Mouse (Mus musculus): ENCODE results near the gene Nt5e.
"Not testable (repeated sequence)": the region's sequence is repeated elsewhere in the genome, so short reads cannot be mapped to it uniquely, and the experiment has no call there.

The Nt5e gene

DNA sequence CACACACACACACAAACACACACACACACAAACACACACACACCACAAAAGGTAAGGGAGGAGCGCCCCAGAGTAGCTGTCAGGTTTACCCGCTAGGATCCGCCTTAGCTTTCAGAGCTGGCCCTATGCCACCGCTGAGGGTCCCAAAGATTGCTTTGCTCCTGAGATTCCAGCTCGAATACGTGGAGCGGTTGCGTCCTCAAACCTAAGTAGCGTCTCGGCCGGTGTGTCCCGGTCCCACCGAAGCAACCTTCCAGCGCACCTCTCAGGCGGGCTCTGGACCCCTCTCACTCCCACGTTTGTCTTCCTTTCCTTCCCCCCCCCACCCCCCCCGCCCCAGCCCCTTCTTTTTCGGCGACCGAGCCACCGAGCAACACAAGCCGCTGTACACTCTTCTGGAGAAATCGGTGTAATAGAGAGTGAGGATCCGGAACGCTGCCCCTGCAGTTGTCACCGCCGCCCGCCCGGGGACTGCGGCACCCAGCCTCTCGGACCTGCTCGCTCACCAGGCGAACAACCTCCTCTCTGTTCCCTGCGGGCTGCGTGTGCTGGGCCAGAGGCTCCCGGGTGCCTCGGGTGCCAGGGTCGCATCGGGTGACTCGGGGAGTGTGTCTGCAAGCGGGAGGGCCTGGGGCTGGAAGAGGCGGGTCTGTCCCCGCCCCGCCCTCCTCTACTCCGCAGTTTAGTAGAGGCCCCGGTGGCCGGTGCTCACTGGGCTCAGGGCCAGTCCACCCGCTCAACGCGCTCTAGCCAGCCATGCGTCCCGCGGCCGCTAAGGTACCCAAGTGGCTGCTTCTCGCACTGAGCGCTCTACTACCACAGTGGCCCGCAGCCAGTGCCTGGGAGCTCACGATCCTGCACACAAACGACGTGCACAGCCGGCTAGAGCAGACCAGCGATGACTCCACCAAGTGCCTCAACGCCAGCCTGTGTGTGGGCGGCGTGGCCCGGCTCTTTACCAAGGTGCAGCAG, at the start of gene Nt5e:
TSS of gene Nt5e (plus strand) at position 268 of the 972 bp plus-strand sequence.
- peak; percentile 49 for DNase-seq (ENCODE audit: low read depth, low spot score)

DNA sequence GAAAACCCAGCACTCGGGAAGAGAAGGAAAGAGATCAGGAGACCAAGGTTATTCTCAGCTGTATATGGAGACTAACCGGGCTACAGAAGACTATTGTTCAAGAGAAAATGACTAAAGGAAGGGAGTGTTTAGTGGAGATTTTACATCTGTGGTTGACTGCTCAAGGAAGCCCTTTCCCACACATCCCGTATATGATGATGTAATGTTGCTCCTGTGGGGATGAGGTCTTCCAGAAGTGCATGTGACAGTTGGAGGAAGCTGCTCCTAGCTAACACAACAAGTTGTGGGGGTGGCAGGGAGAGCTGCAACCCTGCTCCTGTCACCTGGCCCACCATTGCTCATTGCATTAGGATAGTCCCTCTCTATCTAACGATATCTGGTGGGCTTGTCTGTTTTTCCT, 49.4 kb upstream of the Nt5e start:
- DNase-seq (ENCODE audit: low read depth, low spot score), result no peak

GRCm38 (mm10) chr9:88279728-88280127, 47.3 kb upstream of the Nt5e start:
- no peak for DNase-seq (ENCODE audit: low read depth, low spot score)

DNA sequence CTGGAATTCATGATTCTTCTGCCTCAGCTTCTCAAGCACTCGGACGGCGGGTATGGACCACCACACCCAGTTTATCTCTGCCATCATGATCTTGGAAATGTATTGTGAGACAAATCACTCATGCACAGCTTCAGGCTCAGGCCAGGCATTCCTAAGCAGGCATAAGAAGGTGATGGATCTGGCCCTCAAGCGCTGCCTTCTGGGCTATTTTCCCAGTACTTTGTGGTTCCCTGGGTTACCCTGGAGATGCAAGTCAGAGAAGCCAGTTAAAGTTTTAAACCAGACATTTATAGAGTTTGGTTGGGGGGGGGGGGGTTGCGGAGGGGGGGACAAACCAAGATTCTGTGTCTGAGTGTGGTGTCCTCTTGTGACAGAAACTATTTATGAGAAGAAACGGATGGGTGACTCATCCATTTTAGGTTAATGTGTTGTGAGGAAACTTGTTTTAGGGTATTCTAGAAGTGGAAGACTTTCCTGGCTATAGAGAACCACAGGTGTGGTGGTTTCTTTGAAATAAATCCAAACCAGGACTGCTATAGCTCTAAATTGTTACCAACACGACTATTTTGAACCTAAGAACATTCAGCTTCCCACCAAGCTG, 37.3 kb upstream of the Nt5e start:
- DNase-seq (ENCODE audit: low read depth, low spot score), result no peak

DNA sequence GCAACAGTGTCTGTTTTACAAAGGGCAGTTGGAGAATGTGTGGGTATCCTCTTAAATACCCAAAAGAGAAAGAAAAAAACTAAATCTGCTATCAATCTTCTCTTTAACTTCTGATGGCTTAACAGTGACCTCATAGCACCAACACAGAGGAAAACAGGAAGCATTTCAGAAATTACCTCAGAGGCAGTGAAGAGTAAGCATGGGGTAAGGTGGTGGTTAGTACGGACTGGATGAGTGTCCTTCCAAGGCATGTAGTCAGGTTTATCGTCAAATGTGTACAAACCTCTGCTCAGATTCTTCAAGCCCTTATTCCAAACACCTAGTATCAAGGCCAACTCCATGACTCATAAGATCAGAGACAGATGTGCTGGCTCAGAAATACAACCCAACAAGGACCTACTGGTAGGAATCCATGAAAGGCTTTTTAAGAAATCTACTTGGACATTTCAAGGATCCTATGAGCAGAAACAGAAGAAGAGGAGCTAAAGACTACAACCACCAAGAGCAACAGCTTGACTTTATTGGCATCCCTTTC, 34.1 kb upstream of the Nt5e start:
- no peak for DNase-seq (ENCODE audit: low read depth, low spot score)

DNA sequence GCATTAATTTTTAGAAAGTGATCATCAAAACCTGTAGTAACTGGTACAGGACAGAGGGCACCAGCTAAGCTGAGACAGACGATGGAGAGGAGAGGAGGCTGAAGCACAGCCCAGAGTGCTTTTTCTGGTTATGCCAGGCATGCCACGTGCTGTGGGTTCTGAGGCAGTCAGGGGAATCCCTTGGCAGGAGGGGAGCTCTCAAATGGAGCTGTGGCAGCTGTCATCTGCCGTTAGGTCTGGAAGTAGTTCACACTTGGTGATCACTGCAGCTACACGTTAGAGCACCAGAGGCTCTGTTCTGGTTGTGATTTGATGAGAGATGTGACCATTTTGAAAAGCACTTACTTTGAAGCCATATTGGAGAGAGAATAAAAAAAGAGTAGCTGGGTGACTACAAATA, 31.2 kb upstream of the Nt5e start:
- DNase-seq (ENCODE audit: low read depth, low spot score), result no peak

DNA sequence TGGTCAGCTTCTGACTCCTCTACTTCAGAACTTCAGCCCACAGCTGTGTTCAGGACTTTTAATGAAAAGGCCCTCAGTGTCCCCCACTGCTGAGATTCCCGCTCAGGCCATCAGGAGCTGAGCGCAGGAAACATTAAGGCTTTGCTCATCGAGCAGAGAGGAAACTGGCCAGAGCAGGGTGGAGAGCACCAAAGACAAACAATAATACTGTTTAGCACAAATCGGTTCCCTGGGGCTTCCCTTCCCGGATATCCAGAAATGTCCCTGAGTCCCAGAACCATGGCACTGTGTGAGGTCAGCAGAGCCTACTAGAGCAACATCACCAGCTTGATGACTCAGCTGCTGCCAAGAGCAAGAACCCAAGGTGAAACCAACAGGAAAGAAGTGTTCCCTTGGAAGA, 30.7 kb upstream of the Nt5e start:
- DNase-seq (ENCODE audit: low read depth, low spot score), result no peak

- not testable (repeated sequence) for DNase-seq (ENCODE audit: low read depth, low spot score)
Observed at GRCm38 (mm10) chr9:88297244-88297643, 29.8 kb upstream of the Nt5e start.

- DNase-seq (ENCODE audit: low read depth, low spot score), result no peak
Observed at GRCm38 (mm10) chr9:88297871-88298658, 28.9 kb upstream of the Nt5e start.

DNA sequence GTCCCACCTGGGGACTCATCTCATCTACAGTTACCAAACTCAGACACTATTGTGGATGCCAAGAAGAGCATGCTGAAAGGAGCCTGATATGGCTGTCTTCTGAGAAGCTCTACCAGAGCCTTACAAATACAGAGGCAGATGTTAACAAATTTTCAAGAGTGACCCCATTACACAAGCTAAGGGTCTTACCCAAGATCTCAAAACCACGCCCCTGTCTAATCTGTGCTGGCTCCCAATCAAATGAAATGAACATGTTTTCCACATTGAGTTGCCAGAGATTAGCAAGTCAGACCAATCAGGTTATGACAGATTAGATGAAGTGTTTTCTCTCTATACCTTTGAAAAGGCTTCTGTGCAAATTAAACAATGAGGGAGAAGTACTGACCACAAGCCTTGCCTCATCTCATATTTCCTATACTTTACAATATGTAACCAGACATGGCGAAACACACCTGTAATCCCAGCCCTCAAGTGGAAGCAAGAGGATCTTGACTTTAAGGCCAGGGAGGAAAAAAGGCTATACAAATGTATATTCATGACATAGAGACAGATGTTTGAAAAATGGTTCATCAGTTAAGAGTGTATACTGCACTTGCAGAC, 19.9 kb upstream of the Nt5e start:
- DNase-seq (ENCODE audit: low read depth, low spot score), result no peak

DNA sequence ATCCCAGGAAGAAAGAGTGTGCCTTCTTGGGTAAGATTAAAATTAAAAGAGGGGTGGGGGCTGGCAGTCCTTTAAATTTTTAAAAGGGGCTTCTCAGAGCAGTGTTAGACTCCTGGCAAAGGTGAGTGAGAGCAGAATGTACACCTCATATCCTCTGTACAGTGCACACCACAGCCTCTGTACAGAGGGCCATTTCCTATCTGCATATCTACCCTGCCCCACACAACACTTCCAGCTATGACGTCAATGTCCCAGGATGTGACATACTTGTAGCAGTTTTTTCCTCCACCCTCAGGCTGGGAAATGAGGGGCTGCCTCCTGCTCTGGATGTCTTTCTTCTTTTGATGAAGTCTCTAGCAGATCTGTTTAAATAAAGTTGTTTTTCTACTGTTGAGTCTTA, 17.9 kb upstream of the Nt5e start:
- DNase-seq (ENCODE audit: low read depth, low spot score), result no peak

DNA sequence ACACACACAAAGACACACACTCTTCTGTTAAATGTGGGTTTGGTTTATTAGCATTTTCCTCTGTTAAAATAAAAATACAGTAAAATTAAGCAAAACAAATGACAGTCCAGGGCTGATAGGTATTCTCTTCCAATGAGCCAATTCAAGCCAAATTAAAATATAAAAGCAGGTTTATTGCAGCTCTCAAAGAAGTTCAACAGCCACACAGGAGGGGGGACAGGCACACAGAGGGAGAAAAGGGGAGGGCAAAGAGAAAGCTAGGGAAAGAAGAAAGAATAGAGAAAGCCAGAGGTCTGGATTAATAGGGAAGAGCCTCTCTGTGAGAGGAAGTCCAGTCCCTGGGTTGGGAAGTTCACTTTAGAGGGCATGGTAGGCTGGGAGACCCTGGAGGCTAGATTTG, 7.8 kb upstream of the Nt5e start:
- DNase-seq (ENCODE audit: low read depth, low spot score), result no peak

DNA sequence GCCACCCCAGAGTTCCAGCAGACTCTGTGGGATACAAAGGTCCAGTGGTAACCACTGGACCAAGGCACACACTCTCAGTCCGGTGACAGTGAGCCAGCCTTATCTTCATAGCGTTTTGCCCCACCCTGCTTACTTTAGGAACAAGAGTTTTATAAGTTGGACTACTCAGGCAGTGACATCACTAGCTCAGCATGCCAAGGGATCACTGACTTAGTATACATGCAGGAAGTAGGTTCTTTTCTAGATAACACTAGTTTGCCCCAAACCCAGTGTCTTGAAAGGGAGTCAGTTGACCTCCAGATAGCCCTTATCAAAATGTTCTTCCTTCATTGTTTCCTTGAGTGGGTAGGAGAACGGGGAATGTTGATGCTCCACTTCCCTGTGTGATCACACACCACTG, 2.4 kb upstream of the Nt5e start:
- no peak for DNase-seq (ENCODE audit: low read depth, low spot score)

DNA sequence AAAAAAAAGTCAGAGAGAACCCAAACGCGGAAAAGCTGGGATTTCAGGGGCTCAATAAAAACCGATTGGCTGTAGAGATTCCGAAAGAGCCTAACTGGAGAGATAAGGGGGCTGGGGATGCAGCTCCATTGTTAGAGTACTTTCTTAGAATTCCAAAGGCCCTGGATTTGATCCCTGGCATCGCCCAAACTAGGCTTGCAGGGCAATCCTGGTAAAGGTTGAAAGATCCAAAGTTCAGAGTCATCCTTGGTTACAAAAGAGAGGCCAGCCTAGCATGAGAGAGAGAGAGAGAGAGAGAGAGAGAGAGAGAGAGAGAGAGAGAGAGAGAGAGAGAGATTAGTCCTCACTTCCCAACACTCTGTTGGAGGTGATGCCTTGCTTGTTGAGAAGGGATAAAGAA, 1.7 kb downstream of the Nt5e start:
- no peak for DNase-seq (ENCODE audit: low read depth, low spot score)

DNA sequence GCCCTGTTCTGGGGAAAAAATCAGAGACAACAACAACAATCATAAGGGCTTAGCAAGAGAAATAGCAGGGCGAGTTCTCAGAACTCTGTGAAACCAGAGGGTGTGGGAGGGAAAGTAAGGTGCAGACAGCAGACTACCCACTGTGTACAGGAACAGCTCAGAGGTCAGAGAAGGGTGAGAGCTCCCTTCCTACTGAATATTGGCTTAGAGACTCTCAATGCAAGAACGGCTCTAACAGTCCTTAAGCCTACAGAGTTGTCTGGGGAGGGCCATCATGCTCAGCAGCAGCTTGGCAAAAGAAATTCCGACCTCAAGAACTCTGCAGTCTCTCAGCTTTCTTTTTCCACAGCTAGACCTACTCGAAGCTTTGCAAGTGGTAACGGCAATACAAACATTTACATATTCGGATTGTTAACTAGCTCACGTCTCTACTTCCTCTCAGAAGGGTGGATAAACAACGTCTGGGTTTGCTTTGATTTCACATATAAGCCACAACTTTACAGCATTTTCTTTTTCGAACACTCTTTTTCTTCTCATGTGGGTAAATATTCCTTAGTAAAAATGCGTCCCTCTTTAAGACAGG, 2.3 kb downstream of the Nt5e start:
- no peak for DNase-seq (ENCODE audit: low read depth, low spot score)

DNA sequence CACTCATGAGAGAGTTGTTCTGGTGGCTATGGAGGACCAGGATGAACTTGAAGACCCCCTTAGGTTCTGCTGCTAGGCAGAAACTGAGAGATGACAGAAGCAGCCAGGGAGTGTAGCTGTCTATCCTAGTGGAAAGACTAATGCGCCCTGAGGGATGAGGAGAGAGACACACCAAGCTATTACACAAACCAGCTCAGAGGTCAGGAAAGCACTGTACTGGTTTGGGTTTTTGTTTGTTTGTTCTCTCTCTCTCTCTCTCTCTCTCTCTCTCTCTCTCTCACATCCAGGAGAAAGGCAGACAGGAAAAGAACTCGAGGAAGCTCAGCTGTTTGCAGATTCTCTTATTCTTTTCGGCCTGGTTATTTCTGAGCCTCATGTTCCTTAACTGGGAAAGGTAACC, 3.3 kb downstream of the Nt5e start:
- DNase-seq (ENCODE audit: low read depth, low spot score), result no peak

DNA sequence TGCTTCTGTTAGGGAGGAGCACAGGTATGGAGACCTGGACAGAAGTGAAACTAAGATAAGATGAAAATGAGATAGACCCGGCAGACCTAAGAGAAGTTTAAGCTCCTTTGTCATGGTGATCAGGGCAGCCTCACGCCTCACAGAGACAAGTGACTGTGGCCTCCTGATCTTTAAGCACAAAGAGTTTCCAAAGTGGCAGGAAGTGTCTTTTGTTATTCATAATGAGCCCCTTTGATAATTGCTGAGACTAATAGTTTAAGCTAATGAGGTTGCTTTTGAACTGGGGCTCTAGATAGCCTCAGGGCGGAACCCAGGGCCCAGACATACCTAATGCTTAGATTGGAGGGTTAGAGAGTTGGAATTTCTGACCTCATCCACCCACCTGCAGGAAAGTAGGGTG, 5.5 kb downstream of the Nt5e start:
- DNase-seq (ENCODE audit: low read depth, low spot score), result no peak

- no peak for DNase-seq (ENCODE audit: low read depth, low spot score)
Observed at GRCm38 (mm10) chr9:88335839-88336238, 8.8 kb downstream of the Nt5e start.

DNA sequence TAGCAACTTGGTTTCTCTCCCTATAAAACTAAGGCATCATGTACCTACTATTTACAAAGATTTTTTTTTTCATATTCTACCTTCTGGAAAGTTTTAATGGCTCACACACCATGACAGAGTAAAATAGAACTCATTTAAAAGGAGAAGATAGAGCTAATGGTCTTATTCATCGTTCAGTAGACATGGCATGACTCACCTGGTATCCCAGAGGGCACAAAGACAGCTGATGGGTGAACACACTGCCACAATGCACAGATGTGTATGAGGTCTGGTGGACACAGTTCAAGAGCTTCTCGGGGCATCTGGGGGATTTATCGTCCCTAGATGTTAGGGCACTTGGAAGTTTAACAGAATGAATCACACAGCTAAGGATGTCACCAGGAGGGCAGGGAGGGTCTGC, 13.8 kb downstream of the Nt5e start:
- DNase-seq (ENCODE audit: low read depth, low spot score), result no peak

GRCm38 (mm10) chr9:88342241-88342640, 15.2 kb downstream of the Nt5e start:
- no peak for DNase-seq (ENCODE audit: low read depth, low spot score)

- no peak for DNase-seq (ENCODE audit: low read depth, low spot score)
Observed at GRCm38 (mm10) chr9:88342701-88343100, 15.7 kb downstream of the Nt5e start.

Measured in embryo, embryonic 11.5 days (tissue).